Mouse (Mus musculus) embryonic facial prominence, embryonic 11.5 days (tissue): ENCODE data around the gene Thap8. TPM values are rescaled to one million over a fixed set of nuclear protein-coding genes. Genes with fewer than 3 reads are reported as not detected.

ENCODE experiments used
- ATAC-seq: fragments of 200-750 bp; cut with Nextera tagmentation; replicated peaks from 2 replicates; pipeline ENCODE4 v1.8.0; 2017; ENCODE audit warnings: low read depth; ENCODE audit not compliant: insufficient number of reproducible peaks, low FRiP score, low TSS enrichment
- DNase-seq: peaks from one replicate; pipeline ENCODE4 v3.0.0-alpha.2; 2015; ENCODE audit warnings: low spot score
- H3K27ac ChIP-seq: fragments of 300-500 bp; sonication (generic); replicated peaks from 2 replicates; pipeline ENCODE4 v1.5.1; 2014; ENCODE audit warnings: mild to moderate bottlenecking, low read depth, low read length, control low read depth
- H3K27me3 ChIP-seq: fragments of 300-500 bp; sonication (generic); 2 replicates; pipeline ENCODE4 v1.6.1; 2014; ENCODE audit warnings: mild to moderate bottlenecking, low read length, moderate library complexity, mixed read lengths; ENCODE audit not compliant: control insufficient read depth, insufficient read depth
- H3K36me3 ChIP-seq: fragments of 300-500 bp; sonication (generic); replicated peaks from 2 replicates; pipeline ENCODE4 v1.6.1; 2014; ENCODE audit warnings: low read depth, mild to moderate bottlenecking, low read length, moderate library complexity, mixed read lengths; ENCODE audit not compliant: control insufficient read depth, insufficient read depth
- H3K4me1 ChIP-seq: fragments of 300-500 bp; sonication (generic); 2 replicates; pipeline ENCODE4 v1.6.1; 2014; ENCODE audit warnings: low read length, mixed read lengths; ENCODE audit not compliant: control insufficient read depth, insufficient read depth
- H3K4me2 ChIP-seq: fragments of 300-500 bp; sonication (generic); 2 replicates; pipeline ENCODE4 v1.6.1; 2014; ENCODE audit warnings: low read depth, mild to moderate bottlenecking, control low read depth, low read length, moderate library complexity
- H3K4me3 ChIP-seq: fragments of 300-500 bp; sonication (generic); 2 replicates; pipeline ENCODE4 v1.5.1; 2014; ENCODE audit warnings: low read depth, low read length, control low read depth
- H3K9ac ChIP-seq: fragments of 300-500 bp; sonication (generic); replicated peaks from 2 replicates; pipeline ENCODE4 v1.6.1; 2014; ENCODE audit warnings: mild to moderate bottlenecking, control low read depth, low read length
- H3K9me3 ChIP-seq: fragments of 300-500 bp; sonication (generic); replicated peaks from 2 replicates; pipeline ENCODE4 v1.6.1; 2016; ENCODE audit warnings: mild to moderate bottlenecking, low read length, inconsistent platforms, mixed read lengths; ENCODE audit not compliant: control insufficient read depth
- WGBS: fragments of 180-500 bp; shearing (Covaris S2); extraction: QIAGEN DNeasy Blood & Tissue Kit; methylation state at CpG from one replicate; pipeline ENCODE4 v1.1.7; 2014; 5-methylcytosine and 5-hydroxymethylcytosine counted together
- polyA plus RNA-seq: library from polyadenylated mRNA; unstranded; fragments of >200 nt; fragmentation: Nextera tagmentation; extraction: Ambion mirVana; gene quantifications from 2 replicates; pipeline ENCODE4 v1.2.1, GENCODE M21; 2014

Gene Thap8
- polyA plus RNA-seq, 1 experiment from 2014 or later: 0.28 TPM

DNA sequence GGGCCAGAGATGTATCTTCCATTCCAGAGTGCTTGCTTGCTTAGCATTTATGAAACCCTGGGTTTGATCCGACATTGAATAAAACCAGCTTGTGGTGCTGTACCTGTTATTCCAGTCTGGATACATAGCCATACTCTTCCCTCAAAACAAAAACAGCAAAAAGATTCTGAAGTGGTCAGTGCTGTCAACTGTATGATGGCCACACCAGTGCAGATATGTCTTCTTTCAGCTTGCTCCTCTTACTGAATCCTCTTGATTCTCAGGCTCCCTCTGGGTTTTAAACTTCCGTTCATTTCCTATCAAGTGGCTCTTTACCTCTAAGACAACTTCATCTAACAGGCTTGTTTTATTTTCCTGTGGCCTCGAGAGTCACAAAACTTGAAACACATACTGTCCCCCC, 43.9 kb downstream of the Thap8 start, which contains the start of gene Sdhaf1:
Sdhaf1 (minus strand) TSS at position 101 of the 400 bp plus-strand sequence.
- DNase-seq (no peak), ATAC-seq (no peak)
- Histone ChIP-seq H3K9me3 (no peaks in the 10 kb centered on the region), H3K27me3 (no peaks in the 10 kb centered on the region), H3K4me2 (peak within 1 kb of the TSS; percentile 83), H3K4me3 (peak within 1 kb of the TSS; percentile 87), H3K27ac (0 out of 2 replicates have a peak within 1 kb of the TSS, but pooled peaks have one; percentile 9), H3K9ac (peak within 1 kb of the TSS; percentile 87), H3K36me3 (no peaks in the 10 kb centered on the region), H3K4me1 (no peaks in the 10 kb centered on the region)
- WGBS: 74% methylated on average over 3 of the region's 3 CpGs

DNA sequence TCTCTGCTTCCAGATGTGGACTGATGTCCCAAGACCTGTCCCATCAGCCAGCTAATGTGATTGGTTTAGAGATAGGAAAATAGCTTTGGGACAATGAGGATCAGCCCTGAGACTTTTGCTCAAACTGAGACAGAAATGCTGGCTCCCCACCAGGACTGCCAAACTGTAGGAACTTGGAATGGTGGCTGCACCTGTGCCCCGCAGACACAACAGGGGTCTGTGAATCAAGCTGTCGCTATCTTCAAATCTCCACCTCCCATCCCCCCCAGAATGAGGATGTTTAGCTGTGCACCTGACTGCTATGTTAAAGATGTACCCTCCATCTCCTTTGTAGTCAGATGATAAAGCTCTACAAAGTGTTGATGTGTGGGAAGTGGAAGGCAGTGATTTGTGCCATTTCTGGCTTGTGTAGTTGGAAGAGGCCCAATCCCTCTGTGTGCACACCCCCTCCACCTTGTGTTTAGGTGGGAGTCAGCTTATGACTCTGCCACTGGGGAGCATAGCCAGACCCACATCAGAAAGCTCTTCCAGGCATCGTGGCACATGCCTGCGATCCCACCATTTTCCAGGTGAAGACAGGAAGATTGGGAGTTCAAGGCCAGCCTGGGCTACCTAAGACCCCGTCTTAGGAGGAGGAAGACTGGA, 44.5 kb downstream of the Thap8 start:
- WGBS: 81% methylated on average over 5 of the region's 5 CpGs
- DNase-seq (no peak), ATAC-seq (no peak)
- no peak overlapping the region for H3K4me3 ChIP-seq
- no peak overlapping the region for H3K4me2 ChIP-seq
- no peaks in the 10 kb centered on the region for H3K9me3 ChIP-seq
- no peaks in the 10 kb centered on the region for H3K27me3 ChIP-seq
- H3K27ac ChIP-seq: no peak overlapping the region
- H3K9ac ChIP-seq: no peak overlapping the region
- no peaks in the 10 kb centered on the region for H3K36me3 ChIP-seq
- no peaks in the 10 kb centered on the region for H3K4me1 ChIP-seq

DNA sequence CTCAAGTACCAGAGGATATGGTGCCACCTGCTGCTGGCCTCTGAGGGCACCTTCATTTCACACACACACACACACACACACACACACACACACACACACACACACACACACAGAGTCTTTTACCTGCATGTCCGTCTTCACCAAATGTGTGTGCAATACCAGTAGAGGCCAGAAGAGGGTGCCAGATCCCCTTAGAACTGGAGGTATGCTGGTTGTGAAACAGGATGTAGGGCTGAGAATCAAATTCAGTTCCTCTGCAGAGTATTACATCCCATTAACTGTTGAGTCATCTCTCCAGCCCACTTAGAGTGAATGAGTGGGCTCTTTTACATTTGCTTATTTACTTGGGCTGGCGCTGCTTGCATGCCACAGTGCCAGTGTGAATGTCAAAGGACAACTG, 45.5 kb downstream of the Thap8 start:
- no peaks in the 10 kb centered on the region for H3K36me3 ChIP-seq
- ATAC-seq (no peak), DNase-seq (peak; percentile 58)
- H3K4me3 ChIP-seq: no peak overlapping the region
- H3K4me2 ChIP-seq: no peak overlapping the region
- no peak overlapping the region for H3K9ac ChIP-seq
- 44% methylated on average over 2 of the region's 2 CpGs for WGBS
- no peaks in the 10 kb centered on the region for H3K9me3 ChIP-seq
- H3K27me3 ChIP-seq: no peaks in the 10 kb centered on the region
- H3K4me1 ChIP-seq: no peaks in the 10 kb centered on the region
- no peak overlapping the region for H3K27ac ChIP-seq

DNA sequence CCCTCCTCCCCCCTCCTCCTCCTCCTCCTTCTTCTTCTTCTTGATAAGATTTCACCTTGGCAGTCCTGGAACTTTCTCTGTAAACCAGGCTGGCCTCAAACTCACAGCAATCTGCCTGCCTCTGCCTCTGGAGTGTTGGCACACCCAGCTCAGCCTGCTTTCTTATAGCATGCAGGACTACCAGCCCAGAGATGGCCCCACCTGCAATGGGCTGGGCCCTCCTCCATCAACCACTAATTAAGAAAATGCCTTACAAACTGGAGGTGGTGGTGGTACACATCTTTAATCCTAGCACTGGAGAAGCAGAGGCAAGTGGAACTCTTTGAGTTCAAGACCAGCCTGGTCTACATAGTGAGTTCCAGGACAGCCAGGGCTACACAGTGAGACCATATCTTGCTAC, 46.5 kb downstream of the Thap8 start:
- H3K4me2 ChIP-seq: no peak overlapping the region
- ATAC-seq (no peak), DNase-seq (no peak)
- no peak overlapping the region for H3K4me3 ChIP-seq
- H3K9ac ChIP-seq: no peak overlapping the region
- H3K9me3 ChIP-seq: no peaks in the 10 kb centered on the region
- no peaks in the 10 kb centered on the region for H3K27me3 ChIP-seq
- H3K36me3 ChIP-seq: no peaks in the 10 kb centered on the region
- H3K27ac ChIP-seq: no peak overlapping the region
- H3K4me1 ChIP-seq: no peaks in the 10 kb centered on the region

DNA sequence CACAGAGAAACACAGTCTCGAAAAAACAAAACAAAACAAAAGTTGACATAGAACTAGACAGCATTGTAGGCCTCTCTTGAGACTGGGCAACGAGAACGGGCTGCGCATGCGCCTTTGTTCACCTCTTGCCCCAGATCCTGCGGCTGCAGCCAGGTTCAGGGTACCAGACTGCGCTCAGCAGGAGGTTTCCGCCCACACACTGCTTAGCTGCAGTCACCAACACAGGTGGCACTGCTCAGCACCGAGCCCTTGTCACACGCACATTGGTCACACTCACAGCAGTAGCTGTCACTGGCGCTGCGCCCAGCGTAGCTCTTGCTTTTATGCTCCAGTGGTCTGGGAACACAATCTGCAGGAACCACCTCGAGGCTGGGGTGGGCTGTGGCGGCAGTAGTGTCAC, 47.2 kb downstream of the Thap8 start:
- Histone ChIP-seq H3K4me2 (no peak overlapping the region), H3K27ac (no peak overlapping the region), H3K4me1 (no peaks in the 10 kb centered on the region), H3K9me3 (no peaks in the 10 kb centered on the region), H3K36me3 (no peaks in the 10 kb centered on the region), H3K4me3 (no peak overlapping the region), H3K9ac (no peak overlapping the region), H3K27me3 (no peaks in the 10 kb centered on the region)
- ATAC-seq (no peak), DNase-seq (no peak)
- WGBS: 66% methylated on average over 15 of the region's 15 CpGs

DNA sequence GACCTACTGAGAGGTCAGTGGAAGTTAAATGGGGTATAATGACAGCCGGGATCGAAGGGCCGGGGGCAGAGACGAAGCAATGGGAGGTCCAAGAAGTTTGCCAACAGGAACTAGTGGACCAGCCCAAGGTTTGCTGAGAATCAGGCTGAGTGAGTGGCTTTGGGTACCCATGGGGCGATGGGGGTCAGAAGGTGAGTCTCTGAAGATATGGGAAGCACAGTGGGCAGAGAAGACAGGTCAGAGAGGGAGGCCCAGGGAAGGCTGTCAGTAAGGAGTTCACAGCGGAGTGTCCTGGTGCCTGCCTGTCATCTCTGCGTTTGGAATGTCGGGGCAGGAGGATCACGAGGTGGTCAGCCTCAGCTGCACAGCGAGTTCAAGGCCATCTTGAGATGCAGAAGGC, 48.5 kb downstream of the Thap8 start:
- Histone ChIP-seq H3K27me3 (no peaks in the 10 kb centered on the region), H3K36me3 (no peaks in the 10 kb centered on the region), H3K4me2 (no peak overlapping the region), H3K27ac (no peak overlapping the region), H3K4me1 (no peaks in the 10 kb centered on the region), H3K4me3 (no peak overlapping the region), H3K9me3 (no peaks in the 10 kb centered on the region), H3K9ac (no peak overlapping the region)
- ATAC-seq (no peak), DNase-seq (no peak)
- WGBS: 57% methylated on average over 10 of the region's 10 CpGs

DNA sequence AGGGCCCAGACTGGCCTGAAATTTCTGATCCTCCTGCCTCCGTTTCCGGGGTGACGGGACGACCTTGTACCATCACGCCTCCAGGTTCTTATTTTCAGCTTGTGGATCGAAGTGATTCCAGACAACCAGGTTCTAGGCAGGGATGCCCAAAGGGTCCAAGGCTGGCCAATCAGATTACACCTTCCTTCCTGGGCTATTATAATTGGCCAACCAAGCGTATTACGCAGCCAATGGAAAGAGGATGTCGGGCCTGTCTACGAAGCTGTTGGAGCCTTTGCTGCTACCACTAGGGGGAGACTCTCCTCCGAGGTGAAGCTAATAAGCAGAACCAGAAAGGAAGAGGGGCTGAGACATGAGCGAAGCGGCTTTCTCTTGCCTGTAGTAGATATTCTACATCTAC, 52.0 kb downstream of the Thap8 start:
- DNase-seq: peak; percentile 94
- Histone ChIP-seq H3K27me3 (peaks cover 2% of the 10 kb centered on the region; the same call in 1 of the 2 replicates), H3K36me3 (no peaks in the 10 kb centered on the region), H3K4me3 (no peak overlapping the region), H3K9me3 (no peaks in the 10 kb centered on the region), H3K4me1 (no peaks in the 10 kb centered on the region), H3K4me2 (no peak overlapping the region; the same call in 1 of the 2 replicates), H3K27ac (no peak overlapping the region), H3K9ac (no peak overlapping the region)
- WGBS: 4% methylated on average over 13 of the region's 13 CpGs
- peak; percentile 80 for ATAC-seq

DNA sequence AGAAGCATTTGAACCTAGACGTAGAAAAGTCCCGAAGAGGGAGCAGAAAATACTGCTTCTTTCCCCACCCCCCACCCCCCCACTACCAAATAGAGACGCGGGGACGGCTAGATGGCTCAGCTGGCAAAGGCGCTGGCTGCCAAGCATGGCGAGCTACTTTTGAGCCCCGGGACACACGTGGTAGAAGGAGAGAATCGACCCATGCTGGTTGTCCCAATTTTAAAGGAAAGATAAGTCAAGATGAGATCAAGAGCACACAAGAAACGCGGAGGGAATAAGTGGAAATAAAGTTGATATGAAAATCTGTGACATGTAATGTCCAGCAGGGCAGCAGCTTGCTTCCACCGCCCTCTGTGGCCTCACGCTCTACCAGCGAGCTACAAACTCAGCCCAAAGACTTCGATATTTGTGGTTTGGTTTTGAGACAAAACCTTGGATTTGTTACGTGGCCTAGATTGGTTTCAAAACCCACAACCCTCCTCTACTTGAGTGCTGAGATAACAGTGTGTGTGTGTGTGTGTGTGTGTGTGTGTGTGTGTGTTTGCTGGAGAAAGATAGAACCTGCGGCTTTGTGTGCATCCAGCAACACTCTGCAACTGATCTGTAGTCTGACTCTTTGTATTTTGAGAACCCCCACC, 52.8 kb downstream of the Thap8 start:
- Histone ChIP-seq H3K27me3 (peaks cover 2% of the 10 kb centered on the region; the same call in 1 of the 2 replicates), H3K4me3 (no peak overlapping the region), H3K27ac (no peak overlapping the region), H3K36me3 (no peaks in the 10 kb centered on the region), H3K9me3 (no peaks in the 10 kb centered on the region), H3K4me1 (no peaks in the 10 kb centered on the region), H3K9ac (no peak overlapping the region), H3K4me2 (no peak overlapping the region)
- ATAC-seq (no peak), DNase-seq (no peak)
- WGBS: 66% methylated on average over 18 of the region's 18 CpGs
